Mouse (Mus musculus): ENCODE measurements at regions not wholly inside any gene's neighbourhood (a gene's known extent, or its start where the extent isn't known, plus 50 kb on each side); places are given as distances from the start of the nearest gene placed in this dataset.

- H3K36me3 ChIP-seq (ENCODE audit: control insufficient read depth, insufficient read depth), result no peaks in the 10 kb centered on the region
- no peaks in the 10 kb centered on the region for H3K27me3 ChIP-seq (replicated peaks; ENCODE audit: control insufficient read depth, insufficient read depth, low read length)
- H3K9ac ChIP-seq (ENCODE audit: low read depth, low read length), result no peak overlapping the region
- H3K4me3 ChIP-seq (ENCODE audit: low read depth, low read length), result no peak overlapping the region
- no peaks in the 10 kb centered on the region for H3K4me1 ChIP-seq (replicated peaks; ENCODE audit: control insufficient read depth, insufficient read depth, low read length)
- H3K27ac ChIP-seq (ENCODE audit: low read depth, low read length), result no peak overlapping the region
- H3K9me3 ChIP-seq (ENCODE audit: control insufficient read depth), result no peaks in the 10 kb centered on the region
- H3K4me2 ChIP-seq (replicated peaks; ENCODE audit: low read depth), result no peak overlapping the region
- 47% methylated on average over 1 of the region's 1 CpGs for WGBS
- peak; percentile 59; the same call in 1 of the 2 replicates for ATAC-seq
- no peak for TF ChIP-seq CTCF (IDR thresholded peaks at IDR 0.05; ENCODE audit: low read depth)
Measured at GRCm38 (mm10) chrX:63466350-63466749, 685.6 kb downstream of the Gm6760 start.
